Mouse (Mus musculus) thymus, postnatal 4 days (tissue): ENCODE measurements at regions not wholly inside any gene's neighbourhood (a gene's known extent, or its start where the extent isn't known, plus 50 kb on each side); places are given as distances from the start of the nearest gene placed in this dataset.
"Not testable (repeated sequence)": the region's sequence is repeated elsewhere in the genome, so short reads cannot be mapped to it uniquely, and the experiment has no call there.

Experiments used
- DNase-seq: peaks from one replicate; pipeline ENCODE4 v3.0.0; 2021

DNA sequence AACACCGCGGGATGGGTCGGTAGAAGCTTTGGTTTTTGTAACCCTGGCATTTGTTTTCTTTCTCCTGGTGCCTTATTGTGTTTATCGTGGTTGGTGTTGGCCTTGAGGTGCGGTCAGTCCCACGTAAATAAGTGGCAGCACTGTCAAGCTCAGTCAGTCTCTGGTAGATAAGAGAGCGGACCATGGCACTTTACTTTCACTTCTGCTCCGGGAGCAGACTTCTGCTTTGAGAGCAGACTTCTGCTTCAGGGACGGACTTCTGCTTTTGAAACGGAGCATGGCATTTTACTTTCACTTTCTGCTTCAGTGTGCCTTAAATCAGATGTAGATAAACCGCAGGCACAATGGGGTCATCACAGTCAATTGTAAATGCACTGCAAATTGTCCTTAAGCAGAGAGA lies 54.3 kb upstream of the Ccdc66 start:
- peak; percentile 17 for DNase-seq

DNA sequence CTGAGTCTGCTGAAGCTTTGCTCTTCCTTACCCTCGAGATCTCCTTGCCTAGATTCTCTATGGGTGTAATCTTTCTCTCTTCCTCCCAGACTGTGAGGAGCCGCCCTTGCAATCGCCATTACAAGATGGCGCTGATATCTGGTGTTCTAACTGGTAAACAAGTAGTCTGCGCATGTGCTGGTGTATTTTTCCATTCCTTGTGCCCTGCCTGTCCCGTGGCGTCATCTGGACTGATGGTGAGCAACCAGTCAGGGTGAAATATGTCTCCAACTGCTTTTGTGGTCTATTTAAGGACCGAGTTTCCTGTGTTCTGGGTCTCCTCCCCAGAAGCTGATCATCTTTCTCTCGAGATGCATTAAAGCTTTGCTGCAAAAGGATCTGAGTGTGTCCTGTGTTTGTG lies 53.7 kb upstream of the Ccdc66 start:
- DNase-seq: not testable (repeated sequence)

DNA sequence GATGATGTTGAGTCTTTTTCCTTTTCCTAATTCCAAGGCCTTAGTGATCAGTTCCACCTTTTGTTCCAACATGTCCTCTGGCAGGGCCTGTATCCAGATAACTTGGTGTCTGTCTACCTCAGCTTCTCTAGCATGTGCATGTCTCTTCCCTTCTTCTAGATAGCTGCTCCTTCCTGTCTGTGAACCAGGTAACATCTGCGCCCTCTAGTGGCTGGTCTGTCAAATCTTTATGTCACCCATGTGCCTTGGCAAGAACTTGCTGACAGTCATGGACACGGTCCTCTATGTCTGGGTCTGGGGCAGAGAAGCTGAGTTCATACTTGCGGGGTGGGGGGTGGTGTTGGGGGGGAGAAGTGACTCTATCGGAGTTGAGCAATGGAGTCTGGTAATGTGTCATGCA lies 52.2 kb upstream of the Ccdc66 start:
- DNase-seq: peak; percentile 88

DNA sequence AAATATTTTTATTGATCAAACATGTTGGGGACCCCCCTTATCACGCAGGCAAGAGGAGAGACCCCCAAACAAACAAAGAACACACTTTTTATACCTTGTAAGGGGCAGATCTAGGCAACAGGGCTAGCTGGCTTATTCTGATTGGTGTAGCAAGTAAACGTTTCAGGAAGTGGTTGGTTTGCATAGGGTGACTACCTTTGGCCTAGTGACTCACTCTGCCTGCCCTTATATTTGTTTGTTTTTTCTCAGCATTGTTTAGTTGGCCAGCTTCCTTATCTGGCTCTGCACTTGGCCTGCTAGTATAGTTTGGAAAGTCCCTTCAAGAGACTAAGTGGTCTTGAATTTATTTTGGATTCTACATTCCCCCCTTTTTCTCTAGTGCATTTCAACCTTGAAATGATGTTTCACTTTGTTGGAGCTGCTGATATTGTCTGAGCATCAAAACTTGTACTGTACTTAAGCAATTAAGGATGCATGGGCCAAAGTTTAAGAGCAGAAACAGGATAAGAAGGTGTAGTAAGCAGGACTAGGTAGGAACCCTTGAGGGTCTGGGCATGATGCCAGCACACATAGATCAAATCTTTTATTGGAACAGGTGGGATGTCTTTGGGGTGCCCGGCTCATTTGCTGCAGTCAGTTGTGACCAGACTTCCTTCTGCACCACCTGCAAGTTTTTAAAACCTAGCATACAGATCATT lies 50.7 kb upstream of the Ccdc66 start:
- no peak for DNase-seq
